Mouse (Mus musculus): ENCODE data around the gene Vmn2r87. TPM values are rescaled to one million over a fixed set of nuclear protein-coding genes. Genes with fewer than 3 reads are reported as not detected.
"Not testable (repeated sequence)": the region's sequence is repeated elsewhere in the genome, so short reads cannot be mapped to it uniquely, and the experiment has no call there.

The Vmn2r87 gene
- polyA plus RNA-seq (2012; rRNA removed), result not detected in 2 replicates

DNA sequence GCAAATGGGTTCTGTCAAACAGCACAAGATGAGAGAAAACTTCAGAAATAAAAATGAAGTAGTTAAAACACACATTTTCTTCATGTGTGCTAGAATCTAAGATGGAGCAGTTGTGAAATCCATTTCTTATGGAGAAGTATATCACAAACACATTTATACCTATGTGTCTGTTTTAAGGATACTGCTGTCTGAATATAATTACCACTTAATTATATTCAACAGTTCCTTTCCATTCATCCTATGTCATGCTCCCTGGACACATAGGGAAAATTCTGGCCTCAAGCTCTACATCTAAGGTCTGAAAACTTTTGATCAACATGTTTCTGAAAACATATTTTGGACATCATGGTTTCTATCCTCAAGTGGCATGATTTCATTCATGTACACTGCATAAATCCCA, at the start of gene Vmn2r87:
TSS of gene Vmn2r87 (minus strand) at position 101 of the 400 bp plus-strand sequence.
- no peak within 1 kb of the TSS for H3K4me3 ChIP-seq (ENCODE audit: control insufficient read depth, low read depth, low read length)
- TF ChIP-seq POLR2A (IDR thresholded peaks at IDR 0.05; ENCODE audit: control insufficient read depth, low read depth, low read length) (no peak), CTCF (IDR thresholded peaks at IDR 0.05; ENCODE audit: control insufficient read depth, insufficient read depth, insufficient replicate concordance, low read depth, low read length) (no peak)
- H3K36me3 ChIP-seq (ENCODE audit: control insufficient read depth, insufficient read depth, low read length), result no peaks in the 10 kb centered on the region

DNA sequence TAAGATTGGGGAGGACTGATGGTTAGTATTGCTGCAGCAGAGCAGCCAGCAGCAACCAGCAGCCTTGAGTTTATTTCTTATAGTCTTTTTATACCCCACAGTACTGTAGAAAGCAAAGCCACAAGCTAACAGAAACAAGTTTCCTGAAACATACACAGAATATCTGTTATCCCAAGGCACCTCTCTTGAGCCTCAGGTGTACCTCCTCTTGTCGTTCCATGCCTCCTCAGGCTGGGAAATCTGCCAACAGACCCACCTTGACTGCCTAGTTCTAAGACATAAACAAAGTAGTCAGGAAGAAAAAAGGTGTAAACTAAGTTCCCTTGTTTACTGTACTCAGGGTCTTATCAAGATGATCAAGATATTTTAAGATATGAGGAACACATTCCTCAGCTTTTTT, 47.1 kb upstream of the Vmn2r87 start:
- H3K4me1 ChIP-seq (ENCODE audit: control insufficient read depth, insufficient read depth, low read length); H3K36me3 ChIP-seq (ENCODE audit: control insufficient read depth, insufficient read depth, low read length); H3K27me3 ChIP-seq (ENCODE audit: control insufficient read depth, insufficient read depth, low read length); H3K27ac ChIP-seq (ENCODE audit: control insufficient read depth, insufficient read depth, low read depth, low read length): not testable (repeated sequence)
- H3K4me3 ChIP-seq (ENCODE audit: control insufficient read depth, low read depth, low read length), result peak overlapping the region; percentile 29; the same call in 1 of the 2 replicates

More for the DNA sequence above, at the start of gene Vmn2r87:
- Histone ChIP-seq H3K27me3 (ENCODE audit: control insufficient read depth, insufficient read depth, low read length) (no peaks in the 10 kb centered on the region), H3K4me1 (ENCODE audit: control insufficient read depth, insufficient read depth, low read length) (no peaks in the 10 kb centered on the region), H3K27ac (ENCODE audit: control insufficient read depth, insufficient read depth, low read depth, low read length) (no peak within 1 kb of the TSS)

DNA sequence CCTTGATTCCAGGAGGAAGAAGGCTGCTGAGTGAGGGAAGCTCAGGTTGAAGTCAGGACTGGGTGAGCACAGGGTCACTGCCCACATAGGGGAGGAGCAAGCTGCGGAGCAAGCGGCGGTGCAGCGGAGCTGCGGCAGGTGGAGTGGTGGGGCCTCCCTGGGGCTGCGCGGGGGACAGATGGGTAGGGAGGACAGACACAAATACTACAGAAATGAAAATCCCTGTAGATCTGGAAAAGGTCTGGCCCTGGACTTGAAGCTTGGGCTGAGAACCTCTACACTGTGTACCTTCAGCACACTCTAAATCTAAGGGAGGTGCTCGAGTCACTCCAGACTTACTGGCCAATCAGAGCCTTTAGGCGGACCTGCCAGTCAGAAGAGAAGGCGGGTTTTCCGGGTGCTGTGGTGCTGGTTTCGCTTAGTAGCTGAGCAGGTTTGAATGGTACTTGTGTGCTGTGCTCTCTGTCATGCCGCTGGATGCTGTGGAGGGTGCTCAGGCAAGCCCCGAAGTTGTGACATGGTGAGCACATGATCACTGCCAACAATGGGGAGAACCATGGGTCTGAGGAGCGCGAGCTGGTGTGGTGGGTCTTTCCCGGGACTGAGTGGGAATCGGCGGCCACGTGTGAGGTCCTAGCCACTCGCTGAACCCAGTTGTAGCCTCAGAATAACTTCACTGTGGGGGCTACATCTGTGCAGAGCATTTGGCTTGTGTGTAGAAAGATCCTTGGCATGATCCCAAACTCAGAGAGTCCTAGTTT, 44.9 kb upstream of the Vmn2r87 start:
- peak overlapping the region; percentile 65 for H3K4me3 ChIP-seq (ENCODE audit: control insufficient read depth, low read depth, low read length)
- H3K36me3 ChIP-seq (ENCODE audit: control insufficient read depth, insufficient read depth, low read length); H3K27ac ChIP-seq (ENCODE audit: control insufficient read depth, insufficient read depth, low read depth, low read length); H3K4me1 ChIP-seq (ENCODE audit: control insufficient read depth, insufficient read depth, low read length); H3K27me3 ChIP-seq (ENCODE audit: control insufficient read depth, insufficient read depth, low read length): not testable (repeated sequence)

DNA sequence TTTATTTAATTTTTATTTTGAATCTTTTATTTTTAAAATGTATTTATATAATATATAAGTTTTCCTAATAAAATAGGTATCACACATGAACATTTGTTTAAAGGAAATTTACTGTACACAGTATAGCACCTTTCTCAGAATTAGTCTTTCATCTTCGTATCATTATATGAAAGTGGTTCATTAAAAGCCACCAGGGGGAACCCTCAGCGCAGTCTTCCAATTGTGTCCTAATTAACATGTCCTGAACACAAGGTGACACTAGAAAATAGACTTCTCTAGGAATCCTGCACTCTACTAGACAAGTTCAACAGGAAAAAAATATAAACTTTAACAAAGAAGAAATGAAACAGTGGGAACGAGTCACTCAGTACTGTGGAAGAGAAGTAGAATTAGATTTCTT, 38.9 kb upstream of the Vmn2r87 start:
- TF ChIP-seq CTCF (IDR thresholded peaks at IDR 0.05; ENCODE audit: control insufficient read depth, insufficient read depth, insufficient replicate concordance, low read depth, low read length), result no peak
- no peak for TF ChIP-seq POLR2A (IDR thresholded peaks at IDR 0.05; ENCODE audit: control insufficient read depth, low read depth, low read length)
- H3K27ac ChIP-seq (ENCODE audit: control insufficient read depth, insufficient read depth, low read depth, low read length), result no peak overlapping the region

DNA sequence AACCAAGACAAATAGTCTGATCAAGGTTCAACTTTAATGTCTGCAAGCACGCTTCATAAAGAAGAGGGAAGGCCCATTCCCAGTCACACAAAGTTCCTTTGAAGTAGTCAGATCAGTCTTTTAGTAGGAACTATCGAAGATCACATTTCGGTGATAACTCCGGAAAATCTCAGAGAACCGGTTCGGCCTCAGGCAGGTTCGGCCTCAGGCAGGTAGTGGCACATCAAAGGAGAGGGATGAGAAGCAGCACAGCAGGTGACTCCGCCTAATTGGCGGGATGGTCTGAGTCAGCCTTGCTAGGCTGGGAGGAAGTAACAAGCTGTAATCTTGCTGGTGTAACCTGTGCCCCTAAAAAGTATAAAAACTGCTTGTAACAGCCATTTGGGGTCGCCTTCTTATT, 30.7 kb upstream of the Vmn2r87 start:
- H3K4me1 ChIP-seq (ENCODE audit: control insufficient read depth, insufficient read depth, low read length), result no peaks in the 10 kb centered on the region

More for the DNA sequence above, 38.9 kb upstream of the Vmn2r87 start:
- Histone ChIP-seq H3K4me1 (ENCODE audit: control insufficient read depth, insufficient read depth, low read length) (no peaks in the 10 kb centered on the region), H3K36me3 (ENCODE audit: control insufficient read depth, insufficient read depth, low read length) (no peaks in the 10 kb centered on the region), H3K27me3 (ENCODE audit: control insufficient read depth, insufficient read depth, low read length) (no peaks in the 10 kb centered on the region), H3K4me3 (ENCODE audit: control insufficient read depth, low read depth, low read length) (no peak overlapping the region)

DNA sequence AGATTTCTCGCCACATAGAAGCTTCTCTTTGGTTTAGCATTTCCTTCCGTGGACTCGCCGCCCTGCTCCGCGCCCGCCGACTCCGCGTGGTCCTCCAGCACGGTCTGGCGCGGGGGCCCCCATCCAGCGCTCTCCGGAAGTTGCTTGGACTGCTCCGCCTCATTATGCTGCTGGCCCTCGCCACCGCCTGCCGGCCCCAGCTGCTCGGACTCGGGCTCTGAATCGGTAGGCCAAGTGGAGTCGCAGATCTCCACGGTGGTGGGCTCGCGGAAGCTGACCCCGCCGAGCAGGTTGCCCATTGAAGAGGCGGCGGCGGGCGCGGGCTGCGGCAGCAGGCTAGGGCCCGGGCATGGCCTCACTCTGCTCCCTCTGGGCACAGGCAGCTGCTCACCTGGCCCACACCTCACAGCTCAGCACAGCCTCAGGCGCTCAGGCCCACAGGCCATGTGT, 26.9 kb downstream of the Vmn2r87 start:
- H3K27me3 ChIP-seq (ENCODE audit: control insufficient read depth, insufficient read depth, low read length), result no peaks in the 10 kb centered on the region
- H3K4me1 ChIP-seq (ENCODE audit: control insufficient read depth, insufficient read depth, low read length), result peaks cover 5% of the 10 kb centered on the region
- no peak overlapping the region for H3K27ac ChIP-seq (ENCODE audit: control insufficient read depth, insufficient read depth, low read depth, low read length)
- peak overlapping the region; percentile 82 for H3K4me3 ChIP-seq (ENCODE audit: control insufficient read depth, low read depth, low read length)
- TF ChIP-seq POLR2A (IDR thresholded peaks at IDR 0.05; ENCODE audit: control insufficient read depth, low read depth, low read length) (no peak), CTCF (IDR thresholded peaks at IDR 0.05; ENCODE audit: control insufficient read depth, insufficient read depth, insufficient replicate concordance, low read depth, low read length) (no peak)
- H3K36me3 ChIP-seq (ENCODE audit: control insufficient read depth, insufficient read depth, low read length), result no peaks in the 10 kb centered on the region

More for the DNA sequence above, 30.7 kb upstream of the Vmn2r87 start:
- TF ChIP-seq POLR2A (IDR thresholded peaks at IDR 0.05; ENCODE audit: control insufficient read depth, low read depth, low read length), result no peak
- no peak for TF ChIP-seq CTCF (IDR thresholded peaks at IDR 0.05; ENCODE audit: control insufficient read depth, insufficient read depth, insufficient replicate concordance, low read depth, low read length)
- H3K36me3 ChIP-seq (ENCODE audit: control insufficient read depth, insufficient read depth, low read length), result no peaks in the 10 kb centered on the region
- no peak overlapping the region for H3K27ac ChIP-seq (ENCODE audit: control insufficient read depth, insufficient read depth, low read depth, low read length)
- H3K4me3 ChIP-seq (ENCODE audit: control insufficient read depth, low read depth, low read length), result no peak overlapping the region
- no peaks in the 10 kb centered on the region for H3K27me3 ChIP-seq (ENCODE audit: control insufficient read depth, insufficient read depth, low read length)

DNA sequence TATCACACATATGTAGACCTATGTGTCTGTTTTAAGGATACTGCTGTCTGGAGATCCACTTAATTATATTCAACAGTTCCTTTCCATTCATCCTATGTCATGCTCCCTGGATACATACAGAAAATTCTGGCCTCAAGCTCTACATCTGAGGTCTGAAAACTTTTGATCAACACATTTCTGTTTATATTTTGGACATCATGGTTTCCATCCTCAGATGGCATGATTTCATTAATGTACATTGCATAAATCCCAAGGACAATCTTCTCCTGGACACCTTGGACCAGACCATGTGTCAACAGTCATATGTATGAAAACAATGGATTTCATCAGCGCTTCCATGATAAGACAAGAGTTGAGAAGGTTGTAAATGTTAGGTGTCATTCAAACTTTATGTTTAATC, 41.2 kb downstream of the Vmn2r87 start, which contains the start of gene Vmn2r86:
TSS of gene Vmn2r86 (minus strand) at position 101 of the 400 bp plus-strand sequence.
- not testable (repeated sequence) for H3K4me1 ChIP-seq (ENCODE audit: control insufficient read depth, insufficient read depth, low read length); H3K36me3 ChIP-seq (ENCODE audit: control insufficient read depth, insufficient read depth, low read length); H3K27ac ChIP-seq (ENCODE audit: control insufficient read depth, insufficient read depth, low read depth, low read length); H3K27me3 ChIP-seq (ENCODE audit: control insufficient read depth, insufficient read depth, low read length); H3K4me3 ChIP-seq (ENCODE audit: control insufficient read depth, low read depth, low read length)

DNA sequence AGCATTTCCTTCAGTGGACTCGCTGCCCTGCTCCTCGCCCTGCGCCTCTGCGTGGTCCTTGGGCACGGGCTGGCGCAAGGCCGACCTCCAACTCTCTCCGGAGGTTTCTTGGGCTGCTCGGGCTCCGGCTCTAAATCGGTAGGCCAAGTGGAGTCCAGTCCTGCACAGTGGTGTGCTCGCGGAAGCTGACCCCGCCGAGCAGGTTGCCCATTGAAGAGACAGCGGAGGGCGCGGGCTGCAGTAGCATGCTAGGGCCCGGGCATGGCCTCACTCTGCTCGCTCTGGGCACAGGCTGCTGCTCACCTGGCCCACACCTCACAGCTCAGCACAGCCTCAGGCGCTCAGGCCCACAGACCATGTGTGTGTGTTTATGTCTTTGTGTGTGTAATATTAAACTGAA, 52.4 kb downstream of the Vmn2r87 start:
- TF ChIP-seq CTCF (IDR thresholded peaks at IDR 0.05; ENCODE audit: control insufficient read depth, insufficient read depth, insufficient replicate concordance, low read depth, low read length), result no peak
- TF ChIP-seq POLR2A (IDR thresholded peaks at IDR 0.05; ENCODE audit: control insufficient read depth, low read depth, low read length), result no peak
- no peak overlapping the region for H3K27ac ChIP-seq (ENCODE audit: control insufficient read depth, insufficient read depth, low read depth, low read length)
- H3K27me3 ChIP-seq (ENCODE audit: control insufficient read depth, insufficient read depth, low read length), result no peaks in the 10 kb centered on the region
- peaks cover 3% of the 10 kb centered on the region for H3K4me1 ChIP-seq (ENCODE audit: control insufficient read depth, insufficient read depth, low read length)
- H3K4me3 ChIP-seq (ENCODE audit: control insufficient read depth, low read depth, low read length), result peak overlapping the region; percentile 80
- no peaks in the 10 kb centered on the region for H3K36me3 ChIP-seq (ENCODE audit: control insufficient read depth, insufficient read depth, low read length)

DNA sequence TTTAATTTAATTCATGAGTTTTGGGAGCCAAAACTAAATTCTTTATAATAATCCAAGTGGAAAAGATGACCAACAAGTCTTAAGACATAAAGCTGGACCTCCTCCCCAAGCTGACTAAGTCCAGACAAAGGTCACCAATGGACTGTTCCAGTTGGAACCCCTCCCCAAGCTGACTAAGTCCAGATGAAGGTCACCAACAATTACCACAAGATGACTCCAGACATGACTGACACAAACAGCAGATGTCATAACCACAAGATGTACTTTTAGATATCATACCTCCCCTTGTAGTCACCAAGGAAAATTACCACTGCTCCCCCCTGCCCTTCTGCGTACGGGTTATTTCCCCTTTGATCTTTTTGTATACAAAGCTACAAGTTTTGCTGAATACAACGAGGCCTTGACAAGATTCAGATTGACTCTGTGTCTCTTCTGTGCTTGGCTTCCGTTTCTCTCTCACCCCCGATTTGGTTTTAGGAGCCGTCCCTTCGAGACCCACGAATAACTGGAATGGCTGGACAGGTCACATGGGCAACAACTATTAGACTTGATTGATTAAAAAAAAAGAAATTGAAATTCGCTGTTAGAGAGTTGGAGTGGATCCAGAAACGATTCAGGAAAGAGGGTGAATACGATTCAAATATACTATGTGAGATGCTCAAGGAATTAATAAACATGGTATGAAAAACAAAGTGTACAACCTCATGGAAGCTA, 62.9 kb downstream of the Vmn2r87 start:
- H3K4me3 ChIP-seq (ENCODE audit: control insufficient read depth, low read depth, low read length); H3K36me3 ChIP-seq (ENCODE audit: control insufficient read depth, insufficient read depth, low read length); H3K27me3 ChIP-seq (ENCODE audit: control insufficient read depth, insufficient read depth, low read length); H3K4me1 ChIP-seq (ENCODE audit: control insufficient read depth, insufficient read depth, low read length); H3K27ac ChIP-seq (ENCODE audit: control insufficient read depth, insufficient read depth, low read depth, low read length): not testable (repeated sequence)

DNA sequence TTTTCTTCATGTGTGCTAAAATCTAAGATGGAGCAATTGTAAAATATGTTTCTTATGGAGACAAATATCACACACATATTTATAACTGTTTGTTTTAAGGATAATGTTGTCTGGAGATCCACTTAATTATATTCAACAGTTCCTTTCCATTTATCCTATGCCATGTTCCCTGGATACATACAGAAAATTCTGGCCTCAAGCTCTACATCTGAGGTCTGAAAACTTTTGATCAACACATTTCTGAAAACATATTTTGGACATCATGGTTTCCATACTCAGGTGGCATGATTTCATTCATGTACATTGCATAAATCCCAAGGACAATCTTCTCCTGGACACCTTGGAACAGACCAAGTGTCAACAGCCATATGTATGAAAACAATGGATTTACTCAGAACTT, 67.6 kb downstream of the Vmn2r87 start, which contains the start of gene Vmn2r85:
TSS of gene Vmn2r85 (minus strand) at position 101 of the 400 bp plus-strand sequence.
- not testable (repeated sequence) for H3K36me3 ChIP-seq (ENCODE audit: control insufficient read depth, insufficient read depth, low read length); H3K27ac ChIP-seq (ENCODE audit: control insufficient read depth, insufficient read depth, low read depth, low read length); H3K4me3 ChIP-seq (ENCODE audit: control insufficient read depth, low read depth, low read length); H3K27me3 ChIP-seq (ENCODE audit: control insufficient read depth, insufficient read depth, low read length); H3K4me1 ChIP-seq (ENCODE audit: control insufficient read depth, insufficient read depth, low read length)
